Mouse (Mus musculus) embryonic facial prominence, embryonic 15.5 days (tissue): ENCODE results near the gene Scrn2. TPM values are rescaled to one million over a fixed set of nuclear protein-coding genes. Genes with fewer than 3 reads are reported as not detected.
A peak's percentile ranks its signal among the peaks of the same experiment; 100 is the strongest.

Experiments
- ATAC-seq: fragments of 200-750 bp; cut with Nextera tagmentation; 2 replicates; pipeline ENCODE4 v1.8.0; 2017; ENCODE audit warnings: low read depth, moderate TSS enrichment; ENCODE audit not compliant: insufficient number of reproducible peaks, low FRiP score, low TSS enrichment
- H3K27ac ChIP-seq: fragments of 300-500 bp; sonication (generic); replicated peaks from 2 replicates; pipeline ENCODE4 v1.5.1; 2015; ENCODE audit warnings: mild to moderate bottlenecking, inconsistent platforms
- H3K27me3 ChIP-seq: fragments of 300-500 bp; sonication (generic); 2 replicates; pipeline ENCODE4 v1.6.1; 2015; ENCODE audit warnings: inconsistent platforms
- H3K36me3 ChIP-seq: fragments of 300-500 bp; sonication (generic); 2 replicates; pipeline ENCODE4 v1.6.1; 2015; ENCODE audit warnings: mild to moderate bottlenecking, inconsistent platforms
- H3K4me1 ChIP-seq: fragments of 300-500 bp; sonication (generic); 2 replicates; pipeline ENCODE4 v1.6.1; 2015; ENCODE audit warnings: inconsistent platforms
- H3K4me2 ChIP-seq: fragments of 300-500 bp; sonication (generic); replicated peaks from 2 replicates; pipeline ENCODE4 v1.6.1; 2015; ENCODE audit warnings: mild to moderate bottlenecking, inconsistent platforms
- H3K4me3 ChIP-seq: fragments of 300-500 bp; sonication (generic); replicated peaks from 2 replicates; pipeline ENCODE4 v1.5.1; 2015; ENCODE audit warnings: mild to moderate bottlenecking, inconsistent platforms
- H3K9ac ChIP-seq: fragments of 300-500 bp; sonication (generic); 2 replicates; pipeline ENCODE4 v1.6.1; 2015; ENCODE audit warnings: inconsistent platforms
- H3K9me3 ChIP-seq: fragments of 300-500 bp; sonication (generic); replicated peaks from 2 replicates; pipeline ENCODE4 v1.6.1; 2016; ENCODE audit warnings: inconsistent platforms
- WGBS: fragments of 180-500 bp; shearing (Covaris S2); methylation state at CpG from one replicate; pipeline ENCODE4 v1.1.7; 2015; 5-methylcytosine and 5-hydroxymethylcytosine counted together
- polyA plus RNA-seq: library from polyadenylated mRNA; unstranded; fragments of >200 nt; fragmentation: Nextera tagmentation; extraction: Ambion mirVana; gene quantifications from 2 replicates; pipeline ENCODE4 v1.2.1, GENCODE M21; 2015

Gene Scrn2
- polyA plus RNA-seq, 1 experiment from 2014 or later = 23.9 TPM

GRCm38 (mm10) chr11:97063274-97063920 is 33.7 kb downstream of the Scrn2 start:
- no peaks in the 10 kb centered on the region for H3K9me3 ChIP-seq
- H3K27me3 ChIP-seq = no peaks in the 10 kb centered on the region
- no peak overlapping the region for H3K4me3 ChIP-seq
- H3K9ac ChIP-seq = no peak overlapping the region
- H3K27ac ChIP-seq = 0 out of 2 replicates have a peak overlapping the region, but pooled peaks have one; percentile 11
- H3K4me2 ChIP-seq = no peak overlapping the region
- H3K36me3 ChIP-seq = peaks cover 48% of the 10 kb centered on the region
- H3K4me1 ChIP-seq = no peaks in the 10 kb centered on the region
- no peak for ATAC-seq
- 47% methylated on average over 9 of the region's 9 CpGs for WGBS

- Histone ChIP-seq H3K4me3 (no peak overlapping the region), H3K9me3 (no peaks in the 10 kb centered on the region), H3K27me3 (no peaks in the 10 kb centered on the region), H3K4me1 (no peaks in the 10 kb centered on the region), H3K4me2 (no peak overlapping the region), H3K36me3 (peaks cover 48% of the 10 kb centered on the region), H3K9ac (no peak overlapping the region), H3K27ac (0 out of 2 replicates have a peak overlapping the region, but pooled peaks have one; percentile 11)
- ATAC-seq = no peak
- WGBS = 86% methylated on average over 3 of the region's 3 CpGs
Observed at GRCm38 (mm10) chr11:97063921-97064295, 34.2 kb downstream of the Scrn2 start.

- no peaks in the 10 kb centered on the region for H3K4me1 ChIP-seq
- no peak overlapping the region for H3K27ac ChIP-seq
- H3K9ac ChIP-seq = no peak overlapping the region
- no peak overlapping the region for H3K4me2 ChIP-seq
- H3K36me3 ChIP-seq = peaks cover 35% of the 10 kb centered on the region
- no peak for ATAC-seq
- WGBS = 83% methylated on average over 12 of the region's 12 CpGs
- H3K27me3 ChIP-seq = no peaks in the 10 kb centered on the region
- no peak overlapping the region for H3K4me3 ChIP-seq
- H3K9me3 ChIP-seq = no peaks in the 10 kb centered on the region
Observed at GRCm38 (mm10) chr11:97065538-97066295, 36.0 kb downstream of the Scrn2 start.

- Histone ChIP-seq H3K27me3 (no peaks in the 10 kb centered on the region), H3K4me1 (no peaks in the 10 kb centered on the region), H3K9ac (no peak overlapping the region), H3K36me3 (peaks cover 25% of the 10 kb centered on the region), H3K27ac (no peak overlapping the region), H3K9me3 (no peaks in the 10 kb centered on the region), H3K4me3 (no peak overlapping the region), H3K4me2 (no peak overlapping the region)
- 48% methylated on average over 22 of the region's 22 CpGs for WGBS
- no peak for ATAC-seq
Observed at GRCm38 (mm10) chr11:97066656-97067360, 37.1 kb downstream of the Scrn2 start.

- no peaks in the 10 kb centered on the region for H3K27me3 ChIP-seq
- no peak overlapping the region for H3K9ac ChIP-seq
- no peak for ATAC-seq
- no peak overlapping the region for H3K27ac ChIP-seq
- no peak overlapping the region for H3K4me3 ChIP-seq
- no peaks in the 10 kb centered on the region for H3K9me3 ChIP-seq
- WGBS = 62% methylated on average over 1 of the region's 1 CpGs
- H3K36me3 ChIP-seq = peaks cover 21% of the 10 kb centered on the region
- H3K4me2 ChIP-seq = no peak overlapping the region
- no peaks in the 10 kb centered on the region for H3K4me1 ChIP-seq
Observed at GRCm38 (mm10) chr11:97069333-97069732, 39.6 kb downstream of the Scrn2 start.

GRCm38 (mm10) chr11:97069770-97070169 is 40.0 kb downstream of the Scrn2 start:
- H3K4me1 ChIP-seq = no peaks in the 10 kb centered on the region
- H3K9me3 ChIP-seq = no peaks in the 10 kb centered on the region
- peaks cover 21% of the 10 kb centered on the region for H3K36me3 ChIP-seq
- no peak overlapping the region for H3K4me2 ChIP-seq
- no peak overlapping the region for H3K27ac ChIP-seq
- no peak overlapping the region for H3K9ac ChIP-seq
- no peaks in the 10 kb centered on the region for H3K27me3 ChIP-seq
- WGBS = 79% methylated on average over 2 of the region's 2 CpGs
- no peak overlapping the region for H3K4me3 ChIP-seq
- ATAC-seq = no peak

GRCm38 (mm10) chr11:97071129-97071528 is 41.4 kb downstream of the Scrn2 start:
- Histone ChIP-seq H3K27ac (no peak overlapping the region), H3K4me1 (no peaks in the 10 kb centered on the region), H3K4me2 (no peak overlapping the region), H3K9me3 (no peaks in the 10 kb centered on the region), H3K27me3 (no peaks in the 10 kb centered on the region), H3K4me3 (no peak overlapping the region), H3K36me3 (peaks cover 21% of the 10 kb centered on the region), H3K9ac (no peak overlapping the region)
- ATAC-seq = no peak
- WGBS = 83% methylated on average over 1 of the region's 1 CpGs

GRCm38 (mm10) chr11:97072533-97072932 is 42.8 kb downstream of the Scrn2 start:
- Histone ChIP-seq H3K9me3 (no peaks in the 10 kb centered on the region), H3K9ac (no peak overlapping the region), H3K27ac (no peak overlapping the region), H3K36me3 (peaks cover 14% of the 10 kb centered on the region; the same call in 1 of the 2 replicates), H3K27me3 (no peaks in the 10 kb centered on the region), H3K4me1 (no peaks in the 10 kb centered on the region), H3K4me2 (no peak overlapping the region), H3K4me3 (no peak overlapping the region)
- no peak for ATAC-seq
- WGBS = 25% methylated on average over 3 of the region's 3 CpGs

- 67% methylated on average over 8 of the region's 8 CpGs for WGBS
- ATAC-seq = no peak
- no peak overlapping the region for H3K4me2 ChIP-seq
- H3K27me3 ChIP-seq = no peaks in the 10 kb centered on the region
- H3K27ac ChIP-seq = no peak overlapping the region
- H3K9ac ChIP-seq = no peak overlapping the region
- H3K36me3 ChIP-seq = no peaks in the 10 kb centered on the region
- H3K9me3 ChIP-seq = no peaks in the 10 kb centered on the region
- no peak overlapping the region for H3K4me3 ChIP-seq
- no peaks in the 10 kb centered on the region for H3K4me1 ChIP-seq
Observed at GRCm38 (mm10) chr11:97074235-97074634, 44.5 kb downstream of the Scrn2 start.

GRCm38 (mm10) chr11:97078751-97079150 is 49.0 kb downstream of the Scrn2 start:
- no peak overlapping the region for H3K4me2 ChIP-seq
- WGBS = 51% methylated on average over 4 of the region's 4 CpGs

GRCm38 (mm10) chr11:97080291-97080690 is 50.6 kb downstream of the Scrn2 start:
- no peak overlapping the region for H3K9ac ChIP-seq
- no peak overlapping the region for H3K4me2 ChIP-seq
- peaks cover 13% of the 10 kb centered on the region for H3K4me1 ChIP-seq
- no peak overlapping the region for H3K4me3 ChIP-seq
- 16% methylated on average over 9 of the region's 9 CpGs for WGBS
- H3K27me3 ChIP-seq = 0 out of 2 replicates have a peak, but pooled peaks cover 6% of the 10 kb centered on the region
- ATAC-seq = no peak
- no peak overlapping the region for H3K27ac ChIP-seq
- no peaks in the 10 kb centered on the region for H3K9me3 ChIP-seq
- H3K36me3 ChIP-seq = no peaks in the 10 kb centered on the region

More at GRCm38 (mm10) chr11:97078751-97079150, 49.0 kb downstream of the Scrn2 start:
- Histone ChIP-seq H3K27me3 (0 out of 2 replicates have a peak, but pooled peaks cover 6% of the 10 kb centered on the region), H3K9me3 (no peaks in the 10 kb centered on the region), H3K9ac (no peak overlapping the region), H3K27ac (no peak overlapping the region), H3K4me3 (no peak overlapping the region), H3K36me3 (no peaks in the 10 kb centered on the region), H3K4me1 (peaks cover 8% of the 10 kb centered on the region)
- no peak for ATAC-seq
